Mouse (Mus musculus): Measurements from ENCODE around the gene Tmem177. TPM values are rescaled to one million over a fixed set of nuclear protein-coding genes. Genes with fewer than 3 reads are reported as not detected.

The Tmem177 gene
- total RNA-seq, 2 experiments from 2014 or later: 6.9 to 7.1 TPM

DNA sequence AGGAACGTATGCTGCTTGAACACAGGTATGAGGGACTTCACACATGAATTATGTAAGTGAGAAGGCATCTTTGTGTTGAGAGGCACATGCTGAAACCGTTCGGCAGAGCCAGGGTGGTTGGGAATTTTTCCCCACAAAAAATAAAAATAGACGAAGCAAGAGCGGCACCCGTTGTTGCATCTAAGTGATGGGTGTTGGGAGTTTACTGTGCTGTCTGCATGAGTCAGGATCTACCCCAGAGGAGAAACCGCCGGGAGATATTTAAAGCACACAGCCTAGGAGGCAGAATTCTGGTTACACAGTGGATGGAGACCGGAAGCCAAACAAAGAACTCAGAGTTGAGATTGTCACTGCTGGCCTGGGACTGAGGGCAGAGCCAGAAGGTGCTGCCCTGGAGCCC lies 21.9 kb downstream of the Tmem177 start:
- no peak for DNase-seq (ENCODE audit: low spot score)

DNA sequence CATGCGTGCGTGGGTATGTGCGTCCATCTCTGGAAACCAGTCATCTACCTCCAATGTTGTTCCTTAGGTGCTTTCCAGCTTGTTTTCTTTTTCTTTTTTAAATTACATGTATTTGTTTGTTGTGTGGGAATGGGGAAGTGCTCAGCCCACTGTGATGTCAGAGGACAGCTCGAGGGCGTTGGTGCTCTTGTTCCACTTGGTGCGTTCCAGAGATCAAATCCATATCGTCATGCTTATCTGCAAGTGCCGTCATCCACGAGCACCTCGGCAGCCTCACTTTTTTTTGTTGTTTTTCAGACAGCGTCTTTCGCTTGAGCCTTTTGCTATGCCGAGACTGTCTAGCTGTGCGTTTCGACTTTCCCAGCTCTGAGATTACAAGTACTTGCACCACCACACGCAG lies 23.7 kb downstream of the Tmem177 start:
- DNase-seq (ENCODE audit: low spot score): no peak

DNA sequence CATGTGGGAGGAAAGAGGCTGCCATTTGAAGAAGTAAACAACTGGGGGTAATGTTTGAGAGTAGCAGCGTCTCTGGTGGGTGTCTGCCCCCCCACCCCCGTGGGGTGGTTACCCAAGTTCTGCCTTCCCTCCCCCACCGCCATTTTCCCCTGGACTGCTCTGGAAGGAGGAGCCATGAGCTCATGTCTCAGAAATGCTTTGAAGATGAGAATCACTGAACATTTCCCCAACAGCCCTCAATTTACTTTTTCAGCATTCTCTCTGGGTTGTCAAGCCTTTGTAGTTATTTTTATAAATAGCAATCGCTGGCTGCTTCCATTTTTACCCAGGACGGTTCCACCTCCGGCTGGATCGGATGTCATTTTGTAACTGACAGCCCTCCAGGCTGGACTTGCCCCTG lies 26.7 kb downstream of the Tmem177 start:
- DNase-seq (ENCODE audit: low spot score): no peak

DNA sequence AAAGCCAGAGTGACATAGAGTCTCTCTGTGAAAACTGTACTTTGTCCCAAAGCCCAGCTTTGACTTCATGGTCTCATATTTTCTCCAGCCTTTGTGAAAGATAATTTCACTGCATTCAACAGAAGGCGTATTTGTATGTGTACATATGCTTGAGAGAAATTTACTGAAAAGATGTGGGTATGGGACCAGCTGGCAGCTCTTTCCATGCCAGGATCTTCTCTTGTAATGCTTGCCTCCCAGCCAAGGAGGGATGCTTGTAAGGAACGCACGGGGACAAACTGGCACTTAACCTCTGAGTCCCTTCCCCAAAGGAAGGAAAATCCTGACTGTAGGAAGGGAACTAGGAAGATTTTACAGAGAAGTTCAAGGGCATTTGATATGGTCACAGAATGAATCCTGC lies 28.7 kb downstream of the Tmem177 start:
- DNase-seq (ENCODE audit: low spot score): no peak

DNA sequence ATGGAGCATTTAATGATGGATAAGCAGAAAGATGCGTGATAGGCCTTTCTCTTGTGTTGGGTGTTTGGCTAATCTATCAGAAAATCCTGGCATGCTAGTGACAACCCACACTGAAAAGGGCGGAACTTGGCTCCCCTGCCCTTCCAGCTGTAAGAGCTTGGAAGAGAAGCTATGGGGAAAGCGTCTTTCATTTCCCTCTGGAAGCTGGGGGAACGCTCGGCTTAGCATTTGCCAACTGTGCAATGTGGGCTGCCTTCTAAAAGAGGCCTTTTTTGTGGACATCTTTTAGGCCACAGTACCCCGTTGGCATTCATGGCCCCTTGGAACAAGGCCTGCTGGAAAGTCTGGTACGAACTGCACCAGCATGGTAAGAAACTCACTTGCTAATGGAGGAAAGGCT lies 34.1 kb downstream of the Tmem177 start:
- DNase-seq (ENCODE audit: low spot score): peak; percentile 33

DNA sequence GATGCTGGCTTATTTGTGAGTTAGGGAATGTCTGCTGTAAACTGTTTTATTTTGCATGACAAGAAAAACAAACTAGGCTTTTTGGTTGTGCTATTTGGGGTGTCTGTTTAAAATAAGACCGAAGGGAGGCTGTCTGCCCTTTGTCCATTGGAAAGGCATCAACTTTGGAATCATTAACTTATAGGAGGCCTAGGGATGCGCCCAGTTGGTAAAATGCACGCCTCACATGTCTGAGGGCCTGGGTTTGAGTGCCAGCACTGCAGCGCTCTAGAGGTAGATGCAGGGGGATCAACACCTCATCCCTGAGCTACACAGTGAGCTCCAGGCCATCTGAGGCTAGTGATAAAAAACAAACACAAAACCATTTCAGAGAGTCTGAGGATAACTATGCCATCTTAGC lies 35.5 kb downstream of the Tmem177 start:
- no peak for DNase-seq (ENCODE audit: low spot score)

DNA sequence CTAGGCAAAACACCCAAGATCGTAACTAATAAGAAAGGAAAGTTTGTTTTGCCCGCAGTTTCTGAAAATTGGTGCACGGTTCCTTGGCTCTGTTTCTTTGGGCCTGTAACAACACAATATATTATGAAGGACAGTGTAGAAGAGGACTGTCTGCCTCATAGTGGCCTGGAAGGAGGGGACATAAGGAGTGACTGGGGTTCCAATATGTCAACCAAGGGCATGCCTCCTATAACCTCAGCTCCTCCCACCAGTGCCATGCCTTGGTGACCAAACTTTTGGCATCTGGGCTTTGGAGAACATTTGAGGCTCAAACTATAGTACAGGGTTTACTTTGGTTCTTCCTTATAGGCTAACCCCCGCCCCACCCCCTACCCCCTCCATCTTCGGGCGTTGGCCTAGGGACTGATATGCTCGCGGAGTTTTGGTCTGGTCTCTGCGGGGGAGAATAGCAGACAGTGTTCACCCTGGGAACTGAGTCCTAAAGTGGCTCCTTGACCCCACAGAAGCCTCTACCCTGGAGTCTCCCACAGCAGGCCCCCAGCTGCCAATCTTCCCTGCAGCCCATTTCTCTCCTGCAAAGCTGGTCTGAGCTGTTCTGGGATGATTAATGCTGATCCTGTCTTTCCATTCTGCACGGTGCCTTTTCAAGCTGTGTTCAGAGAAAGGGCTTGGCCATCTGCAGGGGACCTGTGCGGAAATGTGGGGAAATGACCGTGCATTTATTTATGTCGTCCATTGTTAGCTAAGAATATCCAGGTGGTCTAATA lies 44.4 kb downstream of the Tmem177 start:
- no peak for DNase-seq (ENCODE audit: low spot score)

DNA sequence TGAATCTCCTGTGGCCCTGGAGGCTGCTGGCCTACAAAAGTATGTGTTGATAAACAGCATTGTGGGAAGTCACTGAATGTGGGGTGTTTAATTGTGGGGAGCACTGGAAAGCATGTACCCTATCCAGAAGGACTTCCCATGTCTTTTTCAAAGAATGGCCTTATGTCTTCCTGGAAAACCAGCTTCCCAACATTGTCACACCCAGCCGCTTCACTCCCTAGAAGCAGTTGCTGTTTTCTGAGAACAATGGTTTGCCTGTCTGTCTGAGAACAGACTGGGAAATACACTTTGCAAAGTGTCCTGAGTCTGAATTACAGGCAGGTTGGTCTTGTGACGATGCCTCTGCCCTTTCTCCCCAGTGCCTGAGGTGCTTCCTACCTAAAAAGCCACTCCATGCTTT lies 45.7 kb downstream of the Tmem177 start:
- no peak for DNase-seq (ENCODE audit: low spot score)

DNA sequence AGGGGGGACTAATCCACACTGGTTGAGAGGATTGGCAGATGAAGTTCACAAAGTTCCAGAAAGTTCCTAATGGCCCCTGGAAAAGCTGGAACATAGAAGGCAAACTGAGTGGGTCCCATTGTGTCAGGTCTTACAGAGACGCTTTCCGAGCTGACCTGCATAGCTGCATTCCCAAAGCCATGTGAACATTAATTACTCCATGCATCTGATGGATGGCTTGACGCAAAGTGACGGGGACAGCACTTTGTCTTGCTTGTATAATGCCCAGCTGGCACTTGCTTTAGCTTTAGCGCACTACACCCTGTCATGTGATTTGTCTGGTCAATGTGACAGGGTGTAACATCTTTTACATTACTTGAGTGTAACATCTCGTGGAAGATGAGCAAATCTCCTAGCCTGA lies 47.7 kb downstream of the Tmem177 start:
- DNase-seq (ENCODE audit: low spot score): no peak

DNA sequence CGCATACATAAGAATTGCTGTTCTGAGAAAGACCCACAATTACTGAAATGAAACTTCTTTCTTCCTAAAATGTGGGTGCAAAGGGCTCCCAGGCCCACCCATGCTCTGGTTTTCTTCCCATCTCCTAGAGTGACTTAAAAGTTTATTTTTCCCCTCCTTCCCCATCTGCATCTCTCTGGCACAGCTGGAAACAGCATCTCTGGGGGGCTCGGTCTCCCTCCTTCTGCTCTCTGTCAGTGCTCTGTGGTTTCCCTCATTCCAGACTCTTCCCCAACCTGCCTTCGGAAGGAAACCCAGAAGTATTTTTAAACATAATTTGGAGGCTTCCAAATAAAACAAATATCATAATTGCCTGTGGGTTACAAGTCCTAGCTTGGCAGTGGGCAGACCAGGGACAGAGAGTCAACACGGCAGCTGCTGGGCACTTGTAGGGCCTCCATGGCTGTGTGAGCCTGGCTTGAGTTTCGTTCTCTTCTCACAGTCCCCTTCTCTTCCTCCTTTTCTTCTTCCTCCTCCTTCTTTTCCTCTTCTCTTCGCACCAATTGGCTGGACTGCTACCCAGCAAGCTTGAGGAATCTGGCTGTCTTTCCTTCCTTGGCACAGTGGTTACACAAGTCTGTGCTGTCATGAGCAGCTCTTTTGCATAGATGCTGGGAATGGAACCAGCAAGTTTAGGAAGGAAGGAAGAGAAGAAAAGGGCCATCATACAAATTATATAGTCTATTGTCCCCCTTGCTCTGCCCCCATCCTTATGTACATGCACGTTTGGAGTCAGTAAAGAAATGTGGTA lies 49.3 kb downstream of the Tmem177 start:
- DNase-seq (ENCODE audit: low spot score): no peak

DNA sequence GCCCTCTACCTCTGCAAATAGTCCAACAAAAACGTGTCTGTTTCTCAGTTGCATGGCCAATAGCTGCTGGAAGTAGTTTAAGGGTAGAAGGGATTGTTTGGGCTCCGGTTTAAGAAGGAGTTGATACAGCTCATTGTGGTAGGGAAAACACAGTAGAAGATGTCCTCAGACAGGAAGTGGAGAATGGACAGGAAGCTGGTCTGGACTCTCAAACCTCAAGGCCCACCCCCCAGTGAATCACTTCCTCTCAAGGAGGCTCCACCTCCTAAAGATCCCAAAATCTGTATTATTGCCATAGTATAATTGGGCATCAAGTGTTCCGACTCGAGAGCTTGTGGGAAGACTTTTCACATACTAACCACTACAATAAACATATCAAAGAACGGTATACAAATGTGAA lies 53.4 kb downstream of the Tmem177 start:
- no peak for DNase-seq (ENCODE audit: low spot score)

Other genes starting within 250 kb of the Tmem177 start
- gene Ptpn4, start 75.6 kb downstream of the Tmem177 start, total RNA-seq (2021): 10 to 100 TPM; 28.4 to 35.2 TPM
- gene Cfap221, start 84.0 kb upstream of the Tmem177 start, total RNA-seq (2021): not detected
- gene Sctr, start 93.7 kb upstream of the Tmem177 start, total RNA-seq (2021): 1 to 10 TPM; 3.4 to 4.2 TPM
- gene Tmem37, start 160.9 kb upstream of the Tmem177 start, total RNA-seq (2021): 10 to 100 TPM; 13.0 to 22.9 TPM
- 100 to 1,000 TPM; 135 to 165 TPM for gene Dbi, start 207.9 kb upstream of the Tmem177 start, total RNA-seq (2021)
- gene 3110009E18Rik, start 208.0 kb upstream of the Tmem177 start, total RNA-seq (2021): 1 to 10 TPM; 4.6 to 5.7 TPM